Mouse (Mus musculus) ES-E14 (cell line): ENCODE results near the gene Sebox. TPM values are rescaled to one million over a fixed set of nuclear protein-coding genes. Genes with fewer than 3 reads are reported as not detected.

Source experiments
- DNase-seq: peaks from one replicate; pipeline ENCODE4 v3.0.0-alpha.2; 2013; ENCODE audit warnings: low read depth, low spot score
- H3K27ac ChIP-seq: 2 replicates; pipeline ENCODE4 v1.5.1; 2012; ENCODE audit warnings: low read depth, mild to moderate bottlenecking, low read length, moderate library complexity, mixed read lengths; ENCODE audit not compliant: poor library complexity, insufficient read depth, severe bottlenecking
- H3K36me3 ChIP-seq: 2 replicates; pipeline ENCODE4 v1.6.1; 2012; ENCODE audit warnings: mild to moderate bottlenecking, low read length, moderate library complexity, mixed read lengths; ENCODE audit not compliant: control insufficient read depth, poor library complexity, insufficient read depth, severe bottlenecking
- H3K4me1 ChIP-seq, 2 experiments: fragments of 150-350 bp in 1 of 2; sonication (generic) in 1 of 2; 2 replicates each; pipeline ENCODE4 v1.6.1; 2012; ENCODE audit warnings: low read length in 2 of 2, mild to moderate bottlenecking in 1 of 2, mixed read lengths in 1 of 2; ENCODE audit not compliant: control insufficient read depth in 2 of 2, insufficient read depth in 2 of 2, poor library complexity in 1 of 2
- H3K4me3 ChIP-seq, 2 experiments: fragments of 150-350 bp in 1 of 2; sonication (generic) in 1 of 2; 2 replicates each; pipeline ENCODE4 v1.5.1; 2012; ENCODE audit warnings: low read length in 2 of 2, low read depth in 1 of 2, mild to moderate bottlenecking in 1 of 2, mixed read lengths in 1 of 2; ENCODE audit not compliant: insufficient read depth in 1 of 2, poor library complexity in 1 of 2, severe bottlenecking in 1 of 2
- H3K9ac ChIP-seq: 2 replicates; pipeline ENCODE4 v1.6.1; 2012; ENCODE audit warnings: low read depth, mild to moderate bottlenecking, low read length, mixed read lengths; ENCODE audit not compliant: poor library complexity, insufficient read depth, severe bottlenecking
- H3K9me3 ChIP-seq: fragments of 150-350 bp; sonication (generic); 2 replicates; pipeline ENCODE4 v1.6.1; 2012; ENCODE audit warnings: low read depth, mild to moderate bottlenecking, low read length; ENCODE audit not compliant: control insufficient read depth, insufficient read depth
- CHD2 ChIP-seq: IDR thresholded peaks from 2 replicates; pipeline ENCODE4 v1.6.1; 2014; ENCODE audit warnings: mild to moderate bottlenecking, low read depth, low read length, inconsistent platforms
- HCFC1 ChIP-seq: IDR thresholded peaks from 2 replicates; pipeline ENCODE4 v1.6.1; 2012; ENCODE audit warnings: low read length, inconsistent platforms, borderline replicate concordance; ENCODE audit not compliant: insufficient read depth
- MAFK ChIP-seq: IDR thresholded peaks from 2 replicates; pipeline ENCODE4 v1.6.1; 2014; ENCODE audit warnings: mild to moderate bottlenecking, low read depth, low read length, inconsistent platforms; ENCODE audit not compliant: insufficient read depth
- ZC3H11A ChIP-seq: IDR thresholded peaks from 2 replicates; pipeline ENCODE4 v1.6.1; 2012; ENCODE audit warnings: low read depth, mild to moderate bottlenecking, inconsistent platforms, low read length, borderline replicate concordance
- ZNF384 ChIP-seq: IDR thresholded peaks from 2 replicates; pipeline ENCODE4 v1.6.1; 2012; ENCODE audit warnings: low read depth, low read length, inconsistent platforms
- in situ Hi-C, 2 experiments: fragments of 600-800 bp; cut with MboI; formaldehyde crosslinking; loops; one replicate each; pipeline ENCODE4 v1.15.1; 2025; ENCODE audit warnings: low sequenced_read_pairs in 2 of 2, inconsistent platforms in 1 of 2; ENCODE audit not compliant: unreplicated experiment in 2 of 2
- total RNA-seq: library from RNA; depleted of rRNA; stranded (reverse); fragments of 300-350 nt; gene quantifications from 2 replicates; pipeline ENCODE4 v1.2.3, GENCODE M21; 2012

The Sebox gene
- total RNA-seq, 1 experiment = 0.31 TPM

DNA sequence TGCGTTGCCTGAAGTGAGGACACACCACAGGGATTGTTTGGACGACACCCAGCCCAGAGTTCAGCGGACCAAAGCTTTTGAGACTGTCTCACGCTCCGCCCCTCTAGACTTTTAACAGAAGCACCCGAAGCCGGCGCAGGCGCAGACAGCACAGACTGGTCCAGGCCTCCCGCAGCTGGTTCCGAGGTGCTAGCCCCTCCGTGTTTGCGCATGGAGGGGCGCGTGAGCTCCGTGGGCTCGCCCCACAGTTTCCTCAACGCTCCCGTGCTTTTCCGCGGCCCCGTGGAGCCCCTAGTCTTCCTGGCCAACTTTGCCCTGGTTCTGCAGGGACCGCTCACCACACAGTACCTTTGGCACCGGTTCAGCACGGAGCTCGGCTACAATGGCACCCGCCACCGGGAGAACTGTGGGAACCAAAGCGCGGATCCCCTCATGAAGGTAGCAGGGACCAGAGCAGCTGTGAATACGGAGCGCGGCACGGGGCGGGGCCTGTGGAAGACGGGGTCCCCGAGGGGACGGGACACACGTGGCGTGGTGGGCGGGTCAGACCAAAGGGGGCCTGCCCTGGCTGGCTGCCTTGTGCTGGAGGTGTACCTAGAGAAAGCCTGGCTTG, 37.6 kb upstream of the Sebox start, which contains the start of gene Slc46a1:
Slc46a1 (plus strand) TSS at position 130 of the 613 bp plus-strand sequence.
- Histone ChIP-seq H3K4me3 (peak within 1 kb of the TSS; percentile 89 to 92), H3K27ac (peak within 1 kb of the TSS; percentile 28), H3K36me3 (no peaks in the 10 kb centered on the region), H3K4me1 (peaks cover 0 to 20% of the 10 kb centered on the region in 2 experiments; a peak in 2 of 4 replicates), H3K9ac (peak within 1 kb of the TSS; percentile 89), H3K9me3 (no peaks in the 10 kb centered on the region)
- in situ Hi-C loops = no loop called here
- no peak for TF ChIP-seq ZNF384
- TF ChIP-seq ZC3H11A = no peak
- TF ChIP-seq MAFK = no peak
- no peak for TF ChIP-seq HCFC1
- no peak for TF ChIP-seq CHD2
- DNase-seq = peak; percentile 77

DNA sequence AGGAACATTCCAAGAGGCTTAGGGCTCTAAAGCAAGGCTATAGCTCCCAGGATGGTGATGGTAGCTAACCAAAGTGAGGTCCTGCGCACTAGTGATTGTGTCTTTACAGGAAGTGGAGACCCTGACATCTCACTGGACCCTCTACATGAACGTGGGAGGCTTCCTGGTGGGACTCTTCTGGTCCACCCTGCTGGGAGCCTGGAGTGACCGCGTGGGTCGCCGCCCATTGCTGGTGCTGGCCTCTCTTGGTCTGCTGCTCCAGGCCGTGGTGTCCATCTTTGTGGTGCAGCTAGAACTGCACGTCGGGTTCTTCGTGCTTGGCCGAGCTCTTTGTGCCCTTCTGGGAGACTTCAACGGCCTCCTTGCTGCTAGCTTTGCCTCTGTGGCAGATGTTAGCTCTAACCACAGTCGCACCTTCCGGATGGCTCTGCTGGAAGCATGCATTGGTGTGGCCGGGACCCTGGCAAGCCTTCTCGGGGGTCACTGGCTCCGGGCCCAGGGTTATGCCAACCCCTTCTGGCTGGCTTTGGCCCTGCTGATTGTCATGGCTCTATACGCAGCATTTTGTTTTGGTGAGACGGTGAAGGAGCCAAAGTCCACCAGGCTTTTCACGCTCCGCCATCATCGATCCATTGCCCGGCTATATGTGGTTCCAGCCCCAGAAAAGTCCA, 36.9 kb upstream of the Sebox start:
- Histone ChIP-seq H3K9ac (peak overlapping the region; percentile 89; the same call in 1 of the 2 replicates), H3K4me1 (peaks cover 0 to 20% of the 10 kb centered on the region in 2 experiments; a peak in 2 of 4 replicates), H3K9me3 (no peaks in the 10 kb centered on the region), H3K27ac (no peak overlapping the region), H3K4me3 (peak overlapping the region; percentile 89 to 92), H3K36me3 (no peaks in the 10 kb centered on the region)
- in situ Hi-C loops = no loop called here
- no peak for DNase-seq
- TF ChIP-seq ZNF384 = no peak
- TF ChIP-seq ZC3H11A = no peak
- TF ChIP-seq HCFC1 = no peak
- no peak for TF ChIP-seq CHD2
- TF ChIP-seq MAFK = no peak

DNA sequence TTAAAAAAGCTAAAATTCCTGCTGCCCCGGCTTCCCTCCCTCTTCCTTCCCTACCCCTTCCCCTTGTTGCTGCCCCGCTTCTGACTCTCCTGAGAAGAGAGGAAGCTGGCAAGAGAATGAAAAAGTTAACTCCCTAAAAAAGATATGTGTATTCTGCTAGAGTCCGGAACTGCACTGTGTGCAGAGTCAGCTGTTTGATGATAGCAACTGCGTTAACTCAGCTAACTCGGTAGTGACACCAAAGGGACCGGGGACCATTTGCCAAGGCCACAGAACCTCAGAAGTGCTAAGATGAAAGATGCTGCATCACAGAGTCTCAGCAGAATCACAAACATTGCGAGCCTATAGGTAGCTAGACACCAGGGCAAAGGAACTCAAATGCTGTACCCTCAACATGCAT, 35.7 kb upstream of the Sebox start:
- Histone ChIP-seq H3K9me3 (no peaks in the 10 kb centered on the region), H3K4me1 (peaks cover 0 to 20% of the 10 kb centered on the region in 2 experiments; a peak in 2 of 4 replicates), H3K27ac (no peak overlapping the region), H3K9ac (no peak overlapping the region), H3K4me3 (no peak overlapping the region), H3K36me3 (no peaks in the 10 kb centered on the region)
- in situ Hi-C loops = no loop called here
- TF ChIP-seq MAFK (no peak), ZNF384 (no peak), HCFC1 (no peak), CHD2 (no peak), ZC3H11A (no peak)
- DNase-seq = no peak

DNA sequence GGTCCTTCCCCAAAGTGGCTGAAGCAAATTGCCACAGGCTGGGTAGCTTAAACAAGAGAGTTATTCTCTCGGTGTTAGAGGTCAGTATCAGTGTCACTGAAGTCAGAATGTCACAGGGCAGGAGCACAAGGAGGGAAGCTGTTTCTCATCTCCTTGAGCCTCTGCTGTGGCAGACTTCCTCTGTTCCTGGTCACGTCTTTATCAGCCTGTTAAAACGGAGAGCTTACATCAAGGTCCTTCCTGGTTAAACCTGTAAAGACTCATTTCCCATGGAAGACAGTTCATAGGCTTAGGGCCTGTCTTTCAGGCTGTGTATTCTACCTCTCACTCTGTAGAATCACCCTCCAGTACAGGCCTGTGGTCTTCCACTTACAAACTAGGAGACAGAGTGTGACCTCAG, 35.3 kb upstream of the Sebox start:
- H3K9me3 ChIP-seq = no peaks in the 10 kb centered on the region
- peaks cover 0 to 20% of the 10 kb centered on the region in 2 experiments; a peak in 2 of 4 replicates for H3K4me1 ChIP-seq
- in situ Hi-C loops = no loop called here
- H3K4me3 ChIP-seq = no peak overlapping the region
- no peaks in the 10 kb centered on the region for H3K36me3 ChIP-seq
- no peak overlapping the region for H3K9ac ChIP-seq
- TF ChIP-seq HCFC1 = no peak
- no peak for TF ChIP-seq ZC3H11A
- TF ChIP-seq MAFK = no peak
- no peak for TF ChIP-seq ZNF384
- TF ChIP-seq CHD2 = no peak
- H3K27ac ChIP-seq = no peak overlapping the region
- DNase-seq = no peak
